Mouse (Mus musculus) naive thymus-derived CD4-positive, alpha-beta T cell, adult 2 months (primary cell): ENCODE data around the gene Msh3.
A peak's percentile ranks its signal among the peaks of the same experiment; 100 is the strongest.

Experiments
- DNase-seq: peaks from one replicate; pipeline ENCODE4 v3.0.0-alpha.2; 2011; ENCODE audit warnings: low read depth

Gene Msh3

GRCm38 (mm10) chr13:92328000-92328399 is 26.8 kb downstream of the Msh3 start:
- no peak for DNase-seq

DNA sequence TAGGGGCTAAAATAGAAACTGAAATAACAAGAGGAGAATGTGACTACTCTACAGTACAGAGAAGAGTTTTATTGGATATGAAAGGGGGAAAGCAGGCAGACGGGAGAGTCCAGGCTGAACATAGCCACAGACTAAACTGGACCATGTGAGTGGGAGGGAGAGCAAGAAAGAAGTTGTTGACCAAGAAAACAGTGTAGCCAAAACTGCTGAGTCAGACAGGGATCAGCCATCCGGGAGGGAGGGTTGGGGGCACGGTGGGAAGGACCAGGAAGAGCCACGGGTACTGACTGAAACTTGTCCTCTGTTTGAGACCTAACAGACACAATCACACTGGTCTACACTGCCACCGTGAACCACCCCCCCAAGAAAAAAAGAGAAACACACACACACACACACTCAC is 28.8 kb downstream of the Msh3 start:
- DNase-seq = no peak

GRCm38 (mm10) chr13:92320770-92321169 is 34.0 kb downstream of the Msh3 start:
- DNase-seq = no peak

GRCm38 (mm10) chr13:92314613-92315012 is 40.2 kb downstream of the Msh3 start:
- no peak for DNase-seq

DNA sequence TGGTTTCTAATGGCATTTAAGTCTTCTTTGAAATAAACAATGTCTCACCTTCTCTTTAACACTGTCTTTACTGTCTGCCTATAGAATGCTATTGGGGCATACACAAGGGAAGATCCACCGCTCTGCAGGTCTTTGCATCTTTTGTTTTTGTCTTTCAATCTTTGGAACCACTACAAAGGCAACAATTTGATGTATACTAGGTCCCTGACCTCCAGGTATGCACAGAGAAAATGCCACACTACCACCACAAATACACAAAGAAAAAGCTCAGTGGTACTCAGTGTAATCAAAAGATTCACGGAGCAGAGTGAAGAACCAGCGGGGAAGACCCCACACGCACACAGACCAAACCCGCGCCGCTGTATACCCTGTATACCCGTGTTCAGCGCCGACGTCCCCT is 49.1 kb downstream of the Msh3 start, which contains the start of gene Gm20379:
Gene Gm20379, plus strand, starts transcription at position 301 of the 400 bp plus-strand sequence.
- no peak for DNase-seq

DNA sequence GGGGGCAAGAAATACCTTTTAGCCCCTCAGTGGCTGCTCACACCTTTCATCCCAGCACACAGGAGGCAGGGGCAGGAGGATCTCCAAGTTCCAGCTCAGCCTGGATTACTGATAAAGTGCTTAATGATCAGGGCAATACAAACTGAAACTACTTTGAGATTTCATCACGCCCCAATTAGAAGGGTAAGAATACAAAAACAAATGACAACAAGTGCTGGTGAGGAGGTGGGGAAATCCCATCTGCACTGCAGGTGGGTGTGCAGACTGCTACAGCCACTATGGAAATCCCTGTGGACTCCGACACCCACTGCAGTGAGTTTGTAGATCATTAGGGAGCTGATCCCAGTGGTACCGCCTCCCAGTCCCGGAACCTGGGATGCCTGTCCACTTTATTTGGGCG is 50.5 kb downstream of the Msh3 start:
- DNase-seq = no peak

DNA sequence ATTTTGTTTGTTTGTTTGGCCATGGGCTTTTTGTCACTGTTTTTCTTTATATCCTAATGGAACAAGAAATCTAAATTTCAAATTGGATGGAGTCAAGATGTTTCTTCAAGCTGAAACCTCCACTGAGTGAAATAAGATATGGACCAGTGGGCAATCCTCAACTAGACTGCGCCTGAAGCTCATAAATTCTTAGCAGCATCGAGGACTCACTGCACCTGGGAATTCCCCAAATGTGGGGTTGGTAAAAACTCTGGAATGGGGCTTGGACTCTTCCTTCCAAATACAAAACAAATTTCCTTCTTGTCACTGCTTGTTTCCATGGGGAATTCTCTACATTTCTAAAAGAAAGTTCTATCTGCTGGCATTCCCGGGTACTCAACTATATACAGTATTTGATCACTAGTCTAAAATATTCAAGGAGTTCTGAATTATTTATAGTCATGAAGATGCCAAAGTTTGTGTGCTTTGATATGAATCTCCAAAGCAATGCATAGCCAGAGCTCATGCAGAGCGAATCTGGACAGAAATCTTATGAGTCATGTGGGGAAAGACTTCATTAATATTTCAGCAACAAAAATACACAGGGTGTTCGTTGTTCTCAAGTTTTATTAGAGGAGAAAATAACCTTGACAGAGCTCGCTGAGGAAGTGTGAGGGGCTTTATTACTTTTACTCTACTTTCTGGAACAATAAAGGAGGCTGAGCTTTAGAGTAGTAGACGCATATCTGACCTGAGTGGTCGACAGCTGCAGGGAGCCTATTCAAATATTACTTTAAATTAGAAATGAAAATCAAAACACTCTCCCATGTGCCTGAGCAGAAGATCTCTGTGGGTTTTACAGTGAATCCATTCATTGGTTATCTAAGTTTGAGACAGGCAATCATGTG is 51.5 kb downstream of the Msh3 start:
- no peak for DNase-seq

- DNase-seq = no peak
Measured at GRCm38 (mm10) chr13:92302466-92302865, 52.3 kb downstream of the Msh3 start.

- no peak for DNase-seq
Measured at GRCm38 (mm10) chr13:92301754-92302153, 53.0 kb downstream of the Msh3 start.

DNA sequence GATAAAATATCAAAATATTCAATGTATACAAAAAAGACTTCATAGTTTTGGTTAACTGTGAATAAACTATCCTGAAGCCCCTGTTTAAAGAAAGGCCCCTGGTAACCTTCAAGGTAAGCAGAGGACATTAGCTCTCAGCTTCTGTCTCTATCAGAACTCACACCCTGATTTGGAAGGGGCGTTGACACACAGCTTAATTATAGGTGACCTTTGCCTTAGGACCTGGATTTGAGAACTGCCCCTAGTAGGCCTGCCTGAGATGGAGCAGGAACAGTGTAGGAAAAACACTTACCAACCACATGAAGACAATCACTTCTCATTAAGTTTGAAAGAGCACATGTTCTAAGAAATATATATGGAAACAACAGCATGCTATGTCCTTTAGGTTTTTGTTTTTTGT is 55.3 kb downstream of the Msh3 start:
- DNase-seq = no peak

DNA sequence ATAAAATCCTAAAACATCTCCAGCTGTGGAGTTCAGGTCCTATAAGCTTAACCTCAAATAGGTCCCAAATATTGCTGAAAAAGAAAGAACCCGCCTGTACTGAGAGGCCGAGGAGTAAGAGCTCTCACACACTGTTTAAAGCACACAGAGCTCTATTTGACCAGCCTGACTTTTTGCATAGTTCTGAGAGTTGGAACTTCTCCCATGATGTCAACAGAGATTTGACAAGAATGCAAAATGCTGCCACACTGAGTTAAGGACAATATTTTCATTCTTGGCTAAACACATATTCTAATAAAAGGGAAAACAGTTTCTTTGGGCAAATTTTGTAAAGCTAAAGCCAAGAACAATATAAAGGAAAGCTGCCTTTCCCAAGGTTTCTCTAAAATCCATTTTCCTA is 57.8 kb downstream of the Msh3 start:
- DNase-seq = no peak

DNA sequence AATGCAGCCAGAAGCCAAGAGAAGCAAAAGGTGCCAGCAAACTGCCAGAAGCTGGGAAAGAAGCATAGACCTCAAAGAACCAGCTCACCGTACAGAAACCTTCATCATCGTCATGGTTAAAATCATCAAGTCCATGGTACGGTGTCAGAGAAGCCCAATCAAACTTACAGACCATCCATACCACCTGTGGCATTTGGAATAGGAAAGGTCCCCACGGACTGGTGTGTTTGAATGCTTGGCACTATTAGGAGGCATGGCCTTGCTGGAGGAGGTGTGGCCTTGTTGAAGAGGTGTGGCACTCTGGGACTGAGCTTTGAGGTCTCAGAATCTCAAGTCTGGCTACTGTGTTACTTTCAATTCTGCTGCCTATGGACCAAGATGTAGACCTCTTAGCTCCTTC is 58.3 kb downstream of the Msh3 start:
- no peak for DNase-seq

- peak; percentile 15 for DNase-seq
Measured at GRCm38 (mm10) chr13:92293883-92294282, 60.9 kb downstream of the Msh3 start.

DNA sequence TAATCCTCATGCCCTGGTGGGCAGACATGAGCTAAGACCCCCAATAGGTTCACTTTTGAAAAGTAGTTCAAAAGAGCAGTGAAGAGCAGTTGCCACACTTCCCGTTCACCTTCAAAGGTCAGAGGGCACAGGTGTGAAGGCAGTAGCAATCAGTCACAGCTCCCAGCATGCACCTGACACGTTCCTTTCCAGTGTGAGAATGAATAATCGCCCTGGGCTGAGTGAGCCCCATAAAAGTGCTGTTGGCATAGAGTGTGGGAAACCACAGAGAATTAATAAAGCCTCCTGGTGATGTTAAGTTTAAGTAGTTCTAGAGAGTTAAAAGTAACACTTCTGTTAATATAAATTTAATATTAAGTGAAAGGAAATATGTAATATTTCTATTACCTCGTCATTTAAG is 63.2 kb downstream of the Msh3 start:
- DNase-seq = no peak

DNA sequence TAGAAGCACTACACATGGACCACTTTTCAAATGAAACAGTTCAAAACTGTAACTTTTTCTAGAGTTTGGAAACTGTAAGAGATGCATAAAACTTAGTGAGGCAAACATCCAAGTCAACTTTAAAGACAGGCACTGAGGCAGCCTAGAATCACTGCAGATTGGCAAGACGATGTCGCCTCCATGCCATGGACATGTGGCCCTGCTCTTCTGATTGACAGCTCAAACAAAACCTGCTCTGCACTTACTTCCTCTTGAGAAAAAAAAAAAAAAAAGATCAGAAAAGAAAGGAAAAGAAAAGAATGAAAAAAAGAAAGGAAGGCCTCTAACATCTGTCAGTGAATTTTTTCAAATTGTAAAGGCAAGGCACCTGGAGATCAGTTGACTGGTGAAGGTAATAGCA is 77.8 kb downstream of the Msh3 start:
- no peak for DNase-seq

GRCm38 (mm10) chr13:92275292-92275691 is 79.5 kb downstream of the Msh3 start:
- no peak for DNase-seq

- peak; percentile 76 for DNase-seq
Measured at GRCm38 (mm10) chr13:92274274-92275198, 80.3 kb downstream of the Msh3 start.

GRCm38 (mm10) chr13:92267076-92267475 is 87.7 kb downstream of the Msh3 start:
- DNase-seq = peak; percentile 28

DNA sequence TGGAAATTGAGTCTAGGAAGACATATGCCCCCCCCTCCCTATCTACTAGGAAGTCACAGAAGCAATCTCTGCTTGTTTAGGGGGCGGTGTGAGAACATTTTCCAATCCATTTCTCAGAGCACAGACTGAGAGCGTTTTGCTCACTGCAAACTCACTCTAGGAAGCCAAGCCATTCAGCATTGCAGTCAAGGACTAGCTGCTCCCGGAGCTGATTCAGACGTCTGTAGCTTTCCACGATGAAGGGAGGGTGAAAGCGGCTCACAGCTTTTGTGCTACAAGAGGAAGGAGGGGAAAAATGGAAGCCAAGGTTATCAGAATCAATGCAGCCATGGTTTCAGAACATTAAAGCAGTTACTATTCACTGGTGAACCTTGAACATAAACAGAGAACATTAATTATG is 91.2 kb downstream of the Msh3 start:
- DNase-seq = no peak

- DNase-seq = no peak
Measured at GRCm38 (mm10) chr13:92261329-92261728, 93.5 kb downstream of the Msh3 start.

DNA sequence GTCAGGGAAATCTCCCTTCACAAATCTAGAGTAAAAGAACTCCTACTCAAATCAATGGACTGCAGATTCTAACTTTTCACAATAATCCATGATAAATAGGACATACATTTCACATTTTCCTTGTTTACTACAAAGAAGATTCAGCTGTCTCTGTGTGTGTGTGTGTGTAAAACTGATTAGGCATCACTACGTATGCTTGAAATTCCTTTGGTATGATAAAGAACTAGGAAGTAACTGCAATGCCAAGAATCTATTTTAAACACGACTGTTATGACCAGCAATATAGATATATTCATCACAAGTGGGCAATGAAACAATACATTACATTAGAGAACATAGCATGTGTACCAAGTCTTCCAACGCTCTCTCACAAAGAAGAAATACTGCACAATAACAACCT is 99.3 kb downstream of the Msh3 start:
- no peak for DNase-seq

- DNase-seq = no peak
Measured at GRCm38 (mm10) chr13:92253850-92254249, 101.0 kb downstream of the Msh3 start.

DNA sequence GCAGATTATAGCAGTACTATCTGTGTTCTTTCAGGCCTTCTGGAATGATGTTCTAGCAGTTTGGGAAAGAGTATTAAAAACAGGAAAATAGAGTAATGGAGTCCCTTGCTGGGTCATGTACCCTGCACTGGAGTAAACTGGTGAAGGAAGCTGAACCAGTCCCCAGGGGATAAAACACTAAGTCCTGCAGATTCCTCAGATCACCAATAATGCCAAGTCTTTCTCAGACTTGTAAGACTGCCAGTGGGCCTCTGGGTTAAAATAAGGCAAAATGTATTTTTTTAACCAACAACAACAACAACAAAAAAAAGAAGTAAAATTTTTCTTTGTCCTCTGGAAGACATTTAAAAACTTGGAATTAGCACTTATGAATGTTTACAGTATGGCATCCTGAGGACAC is 102.5 kb downstream of the Msh3 start:
- DNase-seq = no peak
